Mouse (Mus musculus) heart, embryonic 13.5 days (tissue): ENCODE measurements at regions not wholly inside any gene's neighbourhood (a gene's known extent, or its start where the extent isn't known, plus 50 kb on each side); places are given as distances from the start of the nearest gene placed in this dataset.

Source experiments
- ATAC-seq: fragments of 200-750 bp; cut with Nextera tagmentation; 2 replicates; pipeline ENCODE4 v1.8.0; 2017; ENCODE audit warnings: moderate TSS enrichment; ENCODE audit not compliant: insufficient number of reproducible peaks, low FRiP score, low TSS enrichment; ENCODE audit errors: extremely low read depth
- H3K27ac ChIP-seq: fragments of 300-500 bp; sonication (generic); replicated peaks from 2 replicates; pipeline ENCODE4 v1.5.1; 2015; ENCODE audit warnings: moderate library complexity, mild to moderate bottlenecking, inconsistent platforms
- H3K27me3 ChIP-seq: fragments of 300-500 bp; sonication (generic); replicated peaks from 2 replicates; pipeline ENCODE4 v1.6.1; 2015; ENCODE audit warnings: mild to moderate bottlenecking, inconsistent platforms
- H3K36me3 ChIP-seq: fragments of 300-500 bp; sonication (generic); 2 replicates; pipeline ENCODE4 v1.6.1; 2015; ENCODE audit warnings: mild to moderate bottlenecking, inconsistent platforms
- H3K4me1 ChIP-seq: fragments of 300-500 bp; sonication (generic); 2 replicates; pipeline ENCODE4 v1.6.1; 2015; ENCODE audit warnings: inconsistent platforms
- H3K4me2 ChIP-seq: fragments of 300-500 bp; sonication (generic); 2 replicates; pipeline ENCODE4 v1.6.1; 2015; ENCODE audit warnings: inconsistent platforms, mild to moderate bottlenecking, moderate library complexity
- H3K4me3 ChIP-seq: fragments of 300-500 bp; sonication (generic); 2 replicates; pipeline ENCODE4 v1.5.1; 2015; ENCODE audit warnings: moderate library complexity, mild to moderate bottlenecking, inconsistent platforms
- H3K9ac ChIP-seq: fragments of 300-500 bp; sonication (generic); 2 replicates; pipeline ENCODE4 v1.6.1; 2015; ENCODE audit warnings: inconsistent platforms, mild to moderate bottlenecking, moderate library complexity
- H3K9me3 ChIP-seq: fragments of 300-500 bp; sonication (generic); 2 replicates; pipeline ENCODE4 v1.6.1; 2016; ENCODE audit warnings: inconsistent platforms
- WGBS: fragments of 180-500 bp; shearing (Covaris S2); methylation state at CpG from one replicate; pipeline ENCODE4 v1.1.7; 2015; ENCODE audit warnings: mixed read lengths; 5-methylcytosine and 5-hydroxymethylcytosine counted together

- no peaks in the 10 kb centered on the region for H3K9me3 ChIP-seq
- H3K9ac ChIP-seq = no peak overlapping the region
- ATAC-seq = no peak
- 57% methylated on average over 5 of the region's 5 CpGs for WGBS
- H3K27me3 ChIP-seq = no peaks in the 10 kb centered on the region
- H3K36me3 ChIP-seq = no peaks in the 10 kb centered on the region
- H3K4me2 ChIP-seq = no peak overlapping the region
- no peak overlapping the region for H3K27ac ChIP-seq
- H3K4me3 ChIP-seq = no peak overlapping the region
- no peaks in the 10 kb centered on the region; the same call in 1 of the 2 replicates for H3K4me1 ChIP-seq
Observed at GRCm38 (mm10) chr12:35283925-35284324, 236.9 kb downstream of the Snx13 start.

GRCm38 (mm10) chr12:35283407-35283806 is 236.4 kb downstream of the Snx13 start:
- Histone ChIP-seq H3K9me3 (no peaks in the 10 kb centered on the region), H3K4me3 (no peak overlapping the region), H3K27me3 (no peaks in the 10 kb centered on the region), H3K36me3 (no peaks in the 10 kb centered on the region), H3K9ac (no peak overlapping the region), H3K4me2 (no peak overlapping the region), H3K4me1 (no peaks in the 10 kb centered on the region; the same call in 1 of the 2 replicates), H3K27ac (no peak overlapping the region)
- no peak for ATAC-seq

- Histone ChIP-seq H3K36me3 (no peaks in the 10 kb centered on the region), H3K27ac (no peak overlapping the region), H3K4me1 (no peaks in the 10 kb centered on the region), H3K9ac (no peak overlapping the region), H3K4me3 (no peak overlapping the region), H3K9me3 (no peaks in the 10 kb centered on the region), H3K4me2 (no peak overlapping the region), H3K27me3 (no peaks in the 10 kb centered on the region)
- ATAC-seq = no peak
Observed at GRCm38 (mm10) chr12:35269465-35269864, 222.5 kb downstream of the Snx13 start.

- Histone ChIP-seq H3K9me3 (no peaks in the 10 kb centered on the region), H3K4me3 (no peak overlapping the region), H3K27ac (no peak overlapping the region), H3K4me2 (no peak overlapping the region), H3K27me3 (no peaks in the 10 kb centered on the region), H3K4me1 (no peaks in the 10 kb centered on the region), H3K9ac (no peak overlapping the region), H3K36me3 (no peaks in the 10 kb centered on the region)
- 68% methylated on average over 2 of the region's 2 CpGs for WGBS
- no peak for ATAC-seq
Observed at GRCm38 (mm10) chr12:35268006-35268405, 221.0 kb downstream of the Snx13 start.

GRCm38 (mm10) chr12:35267023-35267654 is 220.2 kb downstream of the Snx13 start:
- Histone ChIP-seq H3K27ac (no peak overlapping the region), H3K9me3 (no peaks in the 10 kb centered on the region), H3K4me2 (no peak overlapping the region), H3K4me1 (no peaks in the 10 kb centered on the region), H3K4me3 (no peak overlapping the region), H3K27me3 (no peaks in the 10 kb centered on the region), H3K9ac (no peak overlapping the region), H3K36me3 (no peaks in the 10 kb centered on the region)
- no peak for ATAC-seq
- WGBS = 46% methylated on average over 6 of the region's 6 CpGs

- no peaks in the 10 kb centered on the region for H3K27me3 ChIP-seq
- H3K27ac ChIP-seq = no peak overlapping the region
- no peaks in the 10 kb centered on the region for H3K9me3 ChIP-seq
- ATAC-seq = no peak
- H3K4me2 ChIP-seq = no peak overlapping the region
- no peaks in the 10 kb centered on the region for H3K4me1 ChIP-seq
- no peak overlapping the region for H3K4me3 ChIP-seq
- no peaks in the 10 kb centered on the region for H3K36me3 ChIP-seq
- H3K9ac ChIP-seq = no peak overlapping the region
Observed at GRCm38 (mm10) chr12:35259781-35260180, 212.8 kb downstream of the Snx13 start.

GRCm38 (mm10) chr12:35255723-35256401 is 208.9 kb downstream of the Snx13 start:
- Histone ChIP-seq H3K9me3 (no peaks in the 10 kb centered on the region; the same call in 1 of the 2 replicates), H3K4me3 (no peak overlapping the region), H3K27me3 (no peaks in the 10 kb centered on the region), H3K4me2 (no peak overlapping the region), H3K9ac (no peak overlapping the region), H3K36me3 (no peaks in the 10 kb centered on the region), H3K27ac (no peak overlapping the region), H3K4me1 (no peaks in the 10 kb centered on the region)
- 71% methylated on average over 2 of the region's 2 CpGs for WGBS
- ATAC-seq = no peak

- Histone ChIP-seq H3K27me3 (no peaks in the 10 kb centered on the region), H3K4me3 (no peak overlapping the region), H3K36me3 (no peaks in the 10 kb centered on the region), H3K9ac (no peak overlapping the region), H3K9me3 (no peaks in the 10 kb centered on the region; the same call in 1 of the 2 replicates), H3K27ac (no peak overlapping the region), H3K4me2 (no peak overlapping the region), H3K4me1 (no peaks in the 10 kb centered on the region; the same call in 1 of the 2 replicates)
- 66% methylated on average over 5 of the region's 5 CpGs for WGBS
- ATAC-seq = no peak
Observed at GRCm38 (mm10) chr12:35248476-35248875, 201.5 kb downstream of the Snx13 start.

GRCm38 (mm10) chr12:35246226-35247014 is 199.4 kb downstream of the Snx13 start:
- H3K9me3 ChIP-seq = no peaks in the 10 kb centered on the region
- no peak for ATAC-seq
- H3K4me1 ChIP-seq = no peaks in the 10 kb centered on the region; the same call in 1 of the 2 replicates
- H3K4me2 ChIP-seq = no peak overlapping the region
- no peak overlapping the region for H3K4me3 ChIP-seq
- no peak overlapping the region for H3K9ac ChIP-seq
- 60% methylated on average over 5 of the region's 5 CpGs for WGBS
- H3K36me3 ChIP-seq = no peaks in the 10 kb centered on the region
- no peaks in the 10 kb centered on the region for H3K27me3 ChIP-seq
- H3K27ac ChIP-seq = no peak overlapping the region

- no peak overlapping the region for H3K27ac ChIP-seq
- no peak overlapping the region for H3K9ac ChIP-seq
- no peak overlapping the region for H3K4me3 ChIP-seq
- WGBS = 80% methylated on average over 2 of the region's 2 CpGs
- H3K36me3 ChIP-seq = no peaks in the 10 kb centered on the region
- no peak overlapping the region for H3K4me2 ChIP-seq
- no peaks in the 10 kb centered on the region for H3K4me1 ChIP-seq
- H3K9me3 ChIP-seq = no peaks in the 10 kb centered on the region
- ATAC-seq = no peak
- no peaks in the 10 kb centered on the region for H3K27me3 ChIP-seq
Observed at GRCm38 (mm10) chr12:35232322-35232673, 185.3 kb downstream of the Snx13 start.

- Histone ChIP-seq H3K4me2 (no peak overlapping the region), H3K36me3 (no peaks in the 10 kb centered on the region), H3K27ac (no peak overlapping the region), H3K27me3 (no peaks in the 10 kb centered on the region), H3K4me1 (no peaks in the 10 kb centered on the region), H3K9ac (no peak overlapping the region), H3K4me3 (no peak overlapping the region), H3K9me3 (no peaks in the 10 kb centered on the region)
- ATAC-seq = no peak
Observed at GRCm38 (mm10) chr12:35231414-35232321, 184.7 kb downstream of the Snx13 start.
